Mouse (Mus musculus): ENCODE results near the gene P2ry13.

DNA sequence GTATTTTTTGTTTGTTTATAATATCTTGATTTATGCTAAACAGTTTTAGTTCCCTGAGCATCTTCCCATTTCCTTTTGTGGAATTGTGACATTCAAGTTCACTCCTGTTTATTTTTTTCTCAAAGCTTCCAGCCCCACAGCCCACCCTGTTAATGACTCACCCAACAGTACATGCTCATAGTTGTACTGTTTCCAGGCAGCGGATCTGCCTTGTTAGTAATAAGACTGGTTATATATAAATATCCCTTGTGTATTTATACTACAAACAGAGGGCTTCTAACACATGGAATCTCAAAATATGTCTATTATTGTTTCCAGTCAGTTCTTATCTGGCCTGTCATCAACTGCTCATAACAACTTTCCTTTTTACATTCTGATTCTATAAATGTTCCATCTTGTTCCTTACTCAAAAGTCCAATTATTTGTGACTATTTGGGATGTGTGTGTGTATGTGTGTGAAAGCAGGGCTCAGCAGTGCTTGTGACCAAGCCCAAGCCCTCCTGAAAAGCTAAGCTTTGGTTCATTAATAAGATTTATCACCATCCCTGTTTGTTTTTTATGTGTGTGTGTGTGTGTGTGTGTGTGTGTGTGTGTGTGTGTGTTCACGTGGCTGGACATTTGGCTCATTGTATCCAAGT lies 43.1 kb downstream of the P2ry13 start:
- no peak for TF ChIP-seq POLR2A (IDR thresholded peaks at IDR 0.05; ENCODE audit: control insufficient read depth, low read depth, low read length)
- no peak for TF ChIP-seq CTCF (IDR thresholded peaks at IDR 0.05; ENCODE audit: control insufficient read depth, insufficient read depth, insufficient replicate concordance, low read depth, low read length)

Measured in testis, adult 2 months (tissue).